Mouse (Mus musculus): ENCODE results near the gene Galnt9. TPM values are rescaled to one million over a fixed set of nuclear protein-coding genes. Genes with fewer than 3 reads are reported as not detected.
A peak's percentile ranks its signal among the peaks of the same experiment; 100 is the strongest.

Gene Galnt9
- polyA plus RNA-seq, 1 experiment from 2014 or later: 0.11 TPM

DNA sequence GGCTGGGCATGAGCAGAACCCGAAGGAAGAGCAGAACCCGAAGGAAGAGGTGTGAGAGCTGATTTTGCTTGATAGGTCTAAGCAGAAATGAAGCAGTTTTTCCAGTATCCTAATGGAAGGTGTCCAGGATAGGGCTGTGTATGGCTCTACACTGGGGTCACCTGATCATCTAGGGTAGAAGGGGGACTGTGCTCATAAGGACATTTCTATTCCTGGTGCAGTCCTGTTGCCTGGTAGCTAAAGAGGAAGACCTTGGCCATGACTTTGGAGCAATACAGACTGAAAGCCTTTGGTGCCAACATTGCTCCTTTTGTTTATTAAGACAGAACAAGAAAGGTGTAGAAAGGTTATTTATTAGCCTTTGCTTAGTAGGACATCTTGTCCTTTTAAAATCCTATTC lies 119.9 kb downstream of the Galnt9 start:
- ATAC-seq (no peak), DNase-seq (no peak)
- Histone ChIP-seq H3K4me2 (ENCODE audit: low read depth, low read length) (no peak overlapping the region), H3K9ac (replicated peaks) (no peak overlapping the region), H3K27ac (ENCODE audit: low read depth) (peak overlapping the region; percentile 66; the same call in 1 of the 2 replicates), H3K9me3 (ENCODE audit: low read length) (no peaks in the 10 kb centered on the region), H3K36me3 (replicated peaks; ENCODE audit: insufficient read depth, low read length) (peaks cover 68% of the 10 kb centered on the region), H3K27me3 (ENCODE audit: insufficient read depth, low read length) (no peaks in the 10 kb centered on the region), H3K4me1 (ENCODE audit: insufficient read depth) (0 out of 2 replicates have a peak, but pooled peaks cover 2% of the 10 kb centered on the region), H3K4me3 (ENCODE audit: low read depth, low read length) (no peak overlapping the region)
- 90% methylated on average over 2 of the region's 2 CpGs for WGBS (ENCODE audit: insufficient replicate concordance)
- TF ChIP-seq CTCF (IDR thresholded peaks at IDR 0.05; ENCODE audit: low read depth): no peak

DNA sequence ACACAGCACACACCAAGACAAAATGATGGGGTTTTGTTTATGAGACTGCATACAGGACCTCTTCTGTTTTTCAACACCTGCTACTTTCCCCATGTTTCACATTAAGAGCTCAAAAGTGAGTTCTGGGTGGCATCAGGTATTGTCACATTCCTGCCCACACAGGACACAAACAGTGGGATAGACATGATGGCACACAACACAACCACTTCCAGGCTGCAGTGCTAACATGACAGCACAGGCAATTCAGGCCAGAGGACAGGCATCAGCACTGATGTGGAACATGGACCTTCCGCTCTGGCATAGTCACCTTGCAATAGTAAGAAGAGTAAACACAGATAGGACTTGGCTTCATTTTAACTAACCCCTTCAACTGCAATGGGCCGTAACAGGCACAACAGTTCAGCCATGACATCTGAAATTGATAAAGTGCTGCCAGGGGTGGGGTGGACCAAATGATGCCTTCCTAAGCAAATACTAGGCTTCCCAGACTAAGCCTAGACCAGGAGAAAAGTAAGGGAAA lies 120.7 kb downstream of the Galnt9 start:
- ATAC-seq: peak; percentile 91

DNA sequence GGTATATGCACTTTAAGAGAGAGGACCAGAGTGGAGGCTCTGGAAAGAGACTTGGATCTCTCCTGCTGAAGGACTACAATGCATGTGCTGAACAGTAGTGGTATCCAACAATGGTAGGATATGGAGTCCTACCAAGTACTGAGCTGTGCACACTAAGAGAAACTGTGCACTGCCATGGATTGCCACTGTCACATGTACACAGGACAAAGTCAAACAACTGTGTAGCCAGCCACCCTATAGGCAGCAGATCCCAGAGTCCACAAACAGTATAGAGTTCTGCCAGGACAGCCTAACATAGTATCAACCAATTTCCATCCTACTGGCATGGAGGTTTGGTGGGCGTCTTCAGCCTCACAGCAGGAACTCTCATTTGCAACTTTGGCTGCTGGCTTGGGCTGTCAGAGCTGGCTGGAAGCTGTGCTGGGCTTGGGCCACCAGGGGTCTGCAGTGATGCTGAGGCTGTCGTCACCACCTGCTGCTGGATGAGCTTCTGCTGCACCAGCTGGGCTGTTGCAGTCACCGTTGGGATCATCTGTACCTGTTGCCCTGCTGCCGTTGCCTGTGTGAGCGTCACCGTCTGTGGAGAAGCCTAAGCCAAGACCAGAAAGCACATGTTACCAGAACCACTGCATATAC lies 121.4 kb downstream of the Galnt9 start:
- 85% methylated on average over 6 of the region's 6 CpGs for WGBS (ENCODE audit: insufficient replicate concordance)
- DNase-seq (no peak), ATAC-seq (0 out of 2 replicates have a peak, but pooled peaks have one; percentile 12)
- Histone ChIP-seq H3K4me3 (ENCODE audit: low read depth, low read length) (no peak overlapping the region), H3K9me3 (ENCODE audit: low read length) (no peaks in the 10 kb centered on the region), H3K4me1 (ENCODE audit: insufficient read depth) (0 out of 2 replicates have a peak, but pooled peaks cover 2% of the 10 kb centered on the region), H3K27me3 (ENCODE audit: insufficient read depth, low read length) (no peaks in the 10 kb centered on the region), H3K27ac (ENCODE audit: low read depth) (peak overlapping the region; percentile 66; the same call in 1 of the 2 replicates), H3K36me3 (replicated peaks; ENCODE audit: insufficient read depth, low read length) (peaks cover 78% of the 10 kb centered on the region), H3K4me2 (ENCODE audit: low read depth, low read length) (no peak overlapping the region), H3K9ac (replicated peaks) (no peak overlapping the region)
- no peak for TF ChIP-seq CTCF (IDR thresholded peaks at IDR 0.05; ENCODE audit: low read depth)
- no peak for TF ChIP-seq EP300 (IDR thresholded peaks at IDR 0.05; ENCODE audit: low read depth)

More for the DNA sequence above, 120.7 kb downstream of the Galnt9 start:
- TF ChIP-seq CTCF (IDR thresholded peaks at IDR 0.05; ENCODE audit: low read depth): no peak
- no peak for TF ChIP-seq EP300 (IDR thresholded peaks at IDR 0.05; ENCODE audit: low read depth)
- Histone ChIP-seq H3K27ac (ENCODE audit: low read depth) (peak overlapping the region; percentile 66), H3K4me3 (ENCODE audit: low read depth, low read length) (no peak overlapping the region), H3K27me3 (ENCODE audit: insufficient read depth, low read length) (no peaks in the 10 kb centered on the region), H3K9ac (replicated peaks) (no peak overlapping the region), H3K36me3 (replicated peaks; ENCODE audit: insufficient read depth, low read length) (peaks cover 72% of the 10 kb centered on the region), H3K9me3 (ENCODE audit: low read length) (no peaks in the 10 kb centered on the region), H3K4me1 (ENCODE audit: insufficient read depth) (0 out of 2 replicates have a peak, but pooled peaks cover 2% of the 10 kb centered on the region), H3K4me2 (ENCODE audit: low read depth, low read length) (no peak overlapping the region)
- no peak for DNase-seq
- WGBS (ENCODE audit: insufficient replicate concordance): 64% methylated on average over 2 of the region's 2 CpGs

Small RNA genes lying within 50 kb of the gene (microRNA-seq; reads per million reads assigned to microRNA genes)
- 1.2 reads per million for gene Mir7026

Other genes starting within 250 kb of the Galnt9 start
- gene P2rx2, start 201.1 kb upstream of the Galnt9 start, polyA plus RNA-seq (2015; fragmentation: Nextera tagmentation; extraction: Ambion mirVana): 0.07 and 0.09 TPM in 2 replicates
- not detected in 2 replicates for gene Lrcol1, start 199.6 kb upstream of the Galnt9 start, polyA plus RNA-seq (2015; fragmentation: Nextera tagmentation; extraction: Ambion mirVana)
- 3.5 and 3.9 TPM in 2 replicates for gene Fbrsl1, start 95.9 kb upstream of the Galnt9 start, polyA plus RNA-seq (2015; fragmentation: Nextera tagmentation; extraction: Ambion mirVana)
- 14.8 and 19.6 TPM in 2 replicates for gene Noc4l, start 109.1 kb downstream of the Galnt9 start, polyA plus RNA-seq (2015; fragmentation: Nextera tagmentation; extraction: Ambion mirVana)
- 7.5 and 7.9 TPM in 2 replicates for gene Ddx51, start 109.1 kb downstream of the Galnt9 start, polyA plus RNA-seq (2015; fragmentation: Nextera tagmentation; extraction: Ambion mirVana)
- 9.3 and 10.6 TPM in 2 replicates for gene Ep400, start 226.4 kb downstream of the Galnt9 start, polyA plus RNA-seq (2015; fragmentation: Nextera tagmentation; extraction: Ambion mirVana)
- gene Pus1, start 236.3 kb downstream of the Galnt9 start, polyA plus RNA-seq (2015; fragmentation: Nextera tagmentation; extraction: Ambion mirVana): 16.9 and 19.0 TPM in 2 replicates